Mouse (Mus musculus) limb, embryonic 15.5 days (tissue): ENCODE data around the gene 2010111I01Rik. TPM values are rescaled to one million over a fixed set of nuclear protein-coding genes. Genes with fewer than 3 reads are reported as not detected.
"Not testable (repeated sequence)": the region's sequence is repeated elsewhere in the genome, so short reads cannot be mapped to it uniquely, and the experiment has no call there.

Experiments used
- ATAC-seq: fragments of 200-750 bp; cut with Nextera tagmentation; 2 replicates; pipeline ENCODE4 v1.8.0; 2017; ENCODE audit warnings: low read depth, moderate TSS enrichment; ENCODE audit not compliant: insufficient number of reproducible peaks, low FRiP score, low TSS enrichment
- H3K27ac ChIP-seq: fragments of 300-500 bp; sonication (generic); 2 replicates; pipeline ENCODE4 v1.5.1; 2015; ENCODE audit warnings: moderate library complexity, mild to moderate bottlenecking, inconsistent platforms
- H3K27me3 ChIP-seq: fragments of 300-500 bp; sonication (generic); 2 replicates; pipeline ENCODE4 v1.6.1; 2015; ENCODE audit warnings: inconsistent platforms
- H3K36me3 ChIP-seq: fragments of 300-500 bp; sonication (generic); 2 replicates; pipeline ENCODE4 v1.6.1; 2015; ENCODE audit warnings: inconsistent platforms
- H3K4me1 ChIP-seq: fragments of 300-500 bp; sonication (generic); 2 replicates; pipeline ENCODE4 v1.6.1; 2015; ENCODE audit warnings: inconsistent platforms
- H3K4me2 ChIP-seq: fragments of 300-500 bp; sonication (generic); 2 replicates; pipeline ENCODE4 v1.6.1; 2015; ENCODE audit warnings: mild to moderate bottlenecking, inconsistent platforms
- H3K4me3 ChIP-seq: fragments of 300-500 bp; sonication (generic); 2 replicates; pipeline ENCODE4 v1.5.1; 2015; ENCODE audit warnings: mild to moderate bottlenecking, inconsistent platforms
- H3K9ac ChIP-seq: fragments of 300-500 bp; sonication (generic); 2 replicates; pipeline ENCODE4 v1.6.1; 2015; ENCODE audit warnings: inconsistent platforms
- H3K9me3 ChIP-seq: fragments of 300-500 bp; sonication (generic); 2 replicates; pipeline ENCODE4 v1.6.1; 2016; ENCODE audit warnings: inconsistent platforms
- WGBS: fragments of 180-500 bp; shearing (Covaris S2); methylation state at CpG from one replicate; pipeline ENCODE4 v1.1.7; 2015; 5-methylcytosine and 5-hydroxymethylcytosine counted together
- polyA plus RNA-seq: library from polyadenylated mRNA; unstranded; fragments of >200 nt; fragmentation: Nextera tagmentation; extraction: Ambion mirVana; gene quantifications from 2 replicates; pipeline ENCODE4 v1.2.1, GENCODE M21; 2015

2010111I01Rik gene
- polyA plus RNA-seq, 1 experiment from 2014 or later = 240 TPM

DNA sequence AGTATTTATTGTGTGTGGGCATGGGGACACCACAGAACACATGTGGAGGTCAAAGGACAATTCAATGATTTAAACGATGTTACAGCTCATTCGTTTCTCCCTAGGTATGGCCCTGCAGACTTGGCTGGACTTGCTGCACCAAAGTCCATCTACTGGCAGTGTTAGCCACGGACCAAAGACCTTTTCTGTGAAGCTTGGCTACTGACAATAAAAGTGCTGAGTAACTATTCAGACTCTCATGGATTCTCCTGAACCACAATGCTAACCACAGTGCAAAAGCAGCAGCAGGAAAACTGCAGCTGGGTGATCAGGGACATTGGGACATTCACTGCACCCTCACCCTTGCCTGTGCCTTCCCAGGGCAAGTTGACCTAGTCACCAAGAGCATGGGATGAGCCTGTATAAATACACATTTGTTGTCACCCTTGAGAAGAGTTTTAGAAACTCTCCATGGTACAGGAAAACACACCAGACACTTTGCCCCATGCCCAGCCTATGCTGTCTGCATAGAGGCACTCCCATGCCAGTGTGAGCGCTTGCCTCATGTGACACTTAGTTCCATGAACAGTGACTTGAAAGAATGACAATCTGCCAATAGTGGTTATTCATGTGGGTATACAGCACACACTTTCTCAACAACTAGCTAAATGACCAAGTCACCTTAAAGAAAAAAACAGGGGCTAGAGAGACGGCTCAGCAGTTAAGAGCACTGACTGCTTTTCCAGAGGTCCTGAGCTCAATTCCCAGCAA is 381.0 kb downstream of the 2010111I01Rik start:
- Histone ChIP-seq H3K36me3 (no peaks in the 10 kb centered on the region), H3K4me1 (no peaks in the 10 kb centered on the region; the same call in 1 of the 2 replicates), H3K27me3 (no peaks in the 10 kb centered on the region), H3K4me2 (no peak overlapping the region), H3K4me3 (no peak overlapping the region), H3K9me3 (no peaks in the 10 kb centered on the region), H3K9ac (no peak overlapping the region), H3K27ac (no peak overlapping the region)
- 80% methylated on average over 5 of the region's 5 CpGs for WGBS
- ATAC-seq = no peak

DNA sequence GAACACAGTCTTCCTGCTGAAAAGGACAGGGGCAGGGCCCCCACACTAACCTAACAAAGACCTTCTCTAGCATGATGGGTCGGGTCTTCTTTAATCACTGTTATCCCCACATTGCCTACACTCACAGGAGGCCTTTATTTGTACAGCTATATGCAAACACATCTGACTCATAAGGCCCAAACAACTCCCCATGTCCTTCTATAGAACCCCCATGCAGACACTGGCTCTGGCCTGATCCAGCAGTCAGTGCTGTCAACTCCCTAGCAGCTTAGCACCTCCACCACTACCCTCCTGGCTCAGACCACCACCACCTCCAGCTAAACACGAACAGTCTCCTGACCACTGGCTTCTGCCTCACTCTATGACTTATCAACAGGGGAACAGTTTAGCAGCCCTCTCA is 382.9 kb downstream of the 2010111I01Rik start:
- WGBS = 65% methylated on average over 2 of the region's 2 CpGs
- ATAC-seq = no peak
- Histone ChIP-seq H3K4me3 (no peak overlapping the region), H3K4me1 (peaks cover 4% of the 10 kb centered on the region; the same call in 1 of the 2 replicates), H3K9me3 (no peaks in the 10 kb centered on the region), H3K4me2 (no peak overlapping the region), H3K27ac (no peak overlapping the region), H3K36me3 (no peaks in the 10 kb centered on the region), H3K9ac (no peak overlapping the region), H3K27me3 (no peaks in the 10 kb centered on the region)

DNA sequence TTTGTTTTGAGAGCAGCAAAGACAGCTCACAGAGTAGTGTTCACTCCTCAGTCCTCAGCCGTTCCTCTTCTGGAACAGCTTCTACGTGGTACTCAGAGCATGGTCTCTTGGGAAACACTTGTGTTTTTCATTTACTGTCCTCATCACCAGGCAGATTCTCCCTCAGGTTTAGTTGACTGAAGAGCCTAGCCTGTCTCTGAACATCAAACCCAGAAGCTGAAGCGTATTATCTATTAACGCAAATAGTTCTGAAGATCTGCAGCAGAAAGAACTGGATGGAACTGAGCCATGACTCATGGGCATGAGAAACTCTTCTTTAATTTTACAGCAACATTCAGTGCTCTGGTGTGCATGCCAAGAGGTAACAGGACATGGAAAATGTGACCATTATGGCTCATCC is 385.4 kb downstream of the 2010111I01Rik start:
- Histone ChIP-seq H3K9ac (no peak overlapping the region), H3K36me3 (no peaks in the 10 kb centered on the region), H3K27me3 (no peaks in the 10 kb centered on the region), H3K4me2 (no peak overlapping the region), H3K9me3 (no peaks in the 10 kb centered on the region), H3K4me1 (peaks cover 4% of the 10 kb centered on the region; the same call in 1 of the 2 replicates), H3K27ac (no peak overlapping the region), H3K4me3 (no peak overlapping the region)
- ATAC-seq = no peak
- 76% methylated on average over 4 of the region's 4 CpGs for WGBS

DNA sequence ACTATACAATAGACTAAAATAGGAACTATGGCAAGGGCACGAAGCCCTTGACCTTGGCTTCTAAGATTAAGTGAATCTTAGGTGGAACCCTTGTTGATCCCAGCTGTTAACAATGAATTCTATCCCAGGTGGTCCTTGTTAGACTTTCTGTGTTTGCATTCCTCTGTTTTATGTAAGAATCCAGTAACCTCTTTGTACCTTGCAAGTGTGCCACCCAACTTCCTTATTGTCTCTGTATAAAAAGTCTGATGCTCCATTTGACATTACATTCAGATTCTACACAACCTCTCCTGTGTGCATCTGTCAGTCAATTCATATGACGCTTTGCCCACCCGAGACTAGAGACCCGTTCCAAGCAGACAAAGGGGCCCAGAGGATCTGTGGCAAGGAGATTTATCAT is 388.6 kb downstream of the 2010111I01Rik start:
- H3K4me2 ChIP-seq, H3K36me3 ChIP-seq, ATAC-seq, H3K27me3 ChIP-seq, H3K27ac ChIP-seq, H3K9me3 ChIP-seq, H3K4me1 ChIP-seq, H3K9ac ChIP-seq, H3K4me3 ChIP-seq: not testable (repeated sequence)
- 89% methylated on average over 4 of the region's 4 CpGs for WGBS

DNA sequence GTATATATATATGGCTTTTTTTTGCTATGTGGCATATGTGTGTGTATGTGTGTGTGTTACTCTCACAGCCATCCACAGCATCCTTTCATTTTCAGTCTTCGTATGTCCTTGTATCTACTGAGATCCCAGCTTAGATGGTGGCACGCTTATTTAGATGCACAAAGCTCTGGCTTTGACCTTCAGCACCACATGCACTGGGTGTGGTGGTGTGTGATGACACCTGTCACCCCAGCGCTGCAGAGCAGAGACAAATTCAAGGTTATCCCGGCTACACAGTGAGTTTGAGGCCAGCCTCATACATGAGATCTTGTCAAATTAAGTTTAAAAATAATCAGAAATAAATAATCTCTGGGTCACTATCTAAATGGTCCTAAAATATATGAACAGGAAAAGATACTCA is 391.4 kb downstream of the 2010111I01Rik start:
- Histone ChIP-seq H3K4me2 (no peak overlapping the region), H3K4me3 (no peak overlapping the region), H3K27ac (no peak overlapping the region), H3K9me3 (no peaks in the 10 kb centered on the region), H3K36me3 (no peaks in the 10 kb centered on the region), H3K9ac (no peak overlapping the region), H3K27me3 (no peaks in the 10 kb centered on the region), H3K4me1 (peaks cover 4% of the 10 kb centered on the region; the same call in 1 of the 2 replicates)
- ATAC-seq = no peak
- WGBS = 90% methylated on average over 4 of the region's 4 CpGs

DNA sequence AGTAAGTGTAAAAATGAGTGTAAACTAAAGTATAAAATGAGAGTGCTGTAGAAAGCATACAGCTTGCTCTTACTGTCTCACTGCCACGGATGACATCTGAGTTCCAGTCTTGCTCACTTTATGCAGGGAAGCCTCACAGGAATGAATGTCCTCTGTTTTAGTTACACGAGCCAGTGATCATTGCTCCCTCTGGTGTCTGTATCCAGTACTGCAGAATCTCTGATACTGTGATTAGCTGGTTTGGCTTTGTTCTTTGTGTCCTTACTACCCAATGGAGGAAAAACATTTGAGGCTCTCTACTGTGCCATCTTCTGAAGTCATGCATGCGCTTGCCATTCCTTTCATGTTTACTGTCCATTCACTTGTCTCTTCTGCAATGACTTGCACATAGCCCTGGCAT is 391.9 kb downstream of the 2010111I01Rik start:
- H3K4me1 ChIP-seq = no peaks in the 10 kb centered on the region
- H3K9ac ChIP-seq = no peak overlapping the region
- 36% methylated on average over 3 of the region's 3 CpGs for WGBS
- no peak overlapping the region for H3K27ac ChIP-seq
- H3K4me3 ChIP-seq = no peak overlapping the region
- ATAC-seq = no peak
- no peaks in the 10 kb centered on the region for H3K9me3 ChIP-seq
- H3K4me2 ChIP-seq = no peak overlapping the region
- no peaks in the 10 kb centered on the region for H3K36me3 ChIP-seq
- no peaks in the 10 kb centered on the region for H3K27me3 ChIP-seq

DNA sequence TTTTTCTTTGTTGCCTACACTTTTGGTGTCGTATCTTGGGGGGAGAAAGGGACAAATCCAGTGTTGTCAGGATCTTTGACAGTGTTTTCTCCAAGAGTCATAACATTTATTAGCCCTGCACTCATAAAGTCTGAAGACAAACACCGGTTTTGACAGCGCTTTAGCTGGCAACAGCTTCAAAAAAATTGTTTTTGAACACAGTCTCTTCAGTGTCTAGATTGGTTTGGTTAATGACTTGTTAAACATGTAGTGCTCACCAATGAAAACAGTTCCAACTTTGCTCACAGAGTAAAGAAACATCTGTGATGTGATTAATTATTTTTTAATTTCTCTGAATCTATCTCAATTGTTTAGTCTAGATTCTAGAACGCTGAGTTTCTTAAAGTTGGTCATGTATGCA is 394.7 kb downstream of the 2010111I01Rik start:
- ATAC-seq = no peak
- H3K4me1 ChIP-seq = peaks cover 9% of the 10 kb centered on the region; the same call in 1 of the 2 replicates
- whole genome bisulfite sequencing = 81% methylated on average over 4 of the region's 4 CpGs
- H3K27ac ChIP-seq = no peak overlapping the region
- H3K9me3 ChIP-seq = no peaks in the 10 kb centered on the region
- H3K27me3 ChIP-seq = no peaks in the 10 kb centered on the region
- H3K4me3 ChIP-seq = no peak overlapping the region
- no peak overlapping the region for H3K4me2 ChIP-seq
- H3K9ac ChIP-seq = no peak overlapping the region
- H3K36me3 ChIP-seq = no peaks in the 10 kb centered on the region

DNA sequence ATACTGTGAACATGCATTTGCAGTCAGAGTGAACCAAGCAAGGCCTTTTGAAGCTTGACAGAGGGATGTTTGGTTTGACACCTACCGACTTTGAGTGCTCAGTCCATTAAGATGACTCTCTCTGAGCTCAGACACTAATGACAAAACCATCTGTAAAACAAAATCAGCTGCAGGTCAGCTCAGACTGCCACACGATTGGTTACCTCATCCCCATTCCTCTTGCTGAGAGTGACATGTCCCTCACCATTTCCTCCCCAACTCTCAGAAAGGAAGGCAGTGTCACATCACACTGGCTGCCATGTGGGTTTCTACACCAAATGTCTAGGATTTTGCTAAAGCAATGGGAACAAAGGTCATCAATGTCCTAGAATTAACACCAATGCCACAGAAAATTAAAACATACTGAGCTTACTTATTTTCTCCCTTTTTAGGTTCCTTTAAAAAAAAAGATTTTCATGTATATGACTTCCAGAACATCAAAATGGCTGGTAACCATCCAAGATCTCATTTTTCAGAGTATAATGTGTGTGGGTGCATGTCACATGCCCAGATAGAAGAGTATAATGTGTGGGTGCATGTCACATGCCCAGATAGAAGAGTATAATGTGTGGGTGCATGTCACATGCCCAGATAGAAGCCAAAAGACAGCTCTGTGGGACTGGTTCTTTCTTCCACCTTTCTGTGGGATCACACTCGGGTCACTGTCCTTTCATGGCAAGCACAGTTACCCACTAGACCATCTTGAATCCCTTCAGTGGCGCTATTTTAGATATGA is 395.6 kb downstream of the 2010111I01Rik start:
- no peaks in the 10 kb centered on the region for H3K36me3 ChIP-seq
- H3K9ac ChIP-seq = no peak overlapping the region
- no peak overlapping the region for H3K27ac ChIP-seq
- no peak overlapping the region for H3K4me3 ChIP-seq
- H3K4me1 ChIP-seq = peaks cover 9% of the 10 kb centered on the region; the same call in 1 of the 2 replicates
- 62% methylated on average over 4 of the region's 4 CpGs for WGBS
- no peaks in the 10 kb centered on the region for H3K9me3 ChIP-seq
- H3K27me3 ChIP-seq = no peaks in the 10 kb centered on the region
- no peak for ATAC-seq
- H3K4me2 ChIP-seq = no peak overlapping the region

DNA sequence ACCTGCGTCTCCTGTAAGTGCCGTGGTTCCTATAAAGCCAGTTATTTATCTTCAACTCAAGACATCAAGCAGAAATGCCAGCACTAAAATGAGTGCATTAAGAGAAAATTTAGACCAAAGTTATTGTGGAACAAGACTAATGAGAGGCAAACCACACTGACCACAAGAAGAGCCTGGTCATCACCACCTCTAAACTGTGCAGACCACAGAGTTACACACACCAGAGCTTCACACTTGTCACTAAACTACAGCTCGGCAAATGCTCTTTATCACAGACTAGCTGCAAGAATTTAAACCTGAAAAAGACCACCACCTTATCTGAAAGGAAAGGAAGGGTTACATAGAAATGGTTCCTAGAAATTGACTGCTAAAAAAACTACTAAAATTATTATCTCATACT is 397.1 kb downstream of the 2010111I01Rik start:
- Histone ChIP-seq H3K27ac (no peak overlapping the region), H3K4me2 (no peak overlapping the region), H3K4me1 (peaks cover 9% of the 10 kb centered on the region; the same call in 1 of the 2 replicates), H3K4me3 (no peak overlapping the region), H3K9me3 (no peaks in the 10 kb centered on the region), H3K36me3 (no peaks in the 10 kb centered on the region), H3K9ac (no peak overlapping the region), H3K27me3 (no peaks in the 10 kb centered on the region)
- ATAC-seq = no peak
- 82% methylated on average over 3 of the region's 3 CpGs for WGBS

DNA sequence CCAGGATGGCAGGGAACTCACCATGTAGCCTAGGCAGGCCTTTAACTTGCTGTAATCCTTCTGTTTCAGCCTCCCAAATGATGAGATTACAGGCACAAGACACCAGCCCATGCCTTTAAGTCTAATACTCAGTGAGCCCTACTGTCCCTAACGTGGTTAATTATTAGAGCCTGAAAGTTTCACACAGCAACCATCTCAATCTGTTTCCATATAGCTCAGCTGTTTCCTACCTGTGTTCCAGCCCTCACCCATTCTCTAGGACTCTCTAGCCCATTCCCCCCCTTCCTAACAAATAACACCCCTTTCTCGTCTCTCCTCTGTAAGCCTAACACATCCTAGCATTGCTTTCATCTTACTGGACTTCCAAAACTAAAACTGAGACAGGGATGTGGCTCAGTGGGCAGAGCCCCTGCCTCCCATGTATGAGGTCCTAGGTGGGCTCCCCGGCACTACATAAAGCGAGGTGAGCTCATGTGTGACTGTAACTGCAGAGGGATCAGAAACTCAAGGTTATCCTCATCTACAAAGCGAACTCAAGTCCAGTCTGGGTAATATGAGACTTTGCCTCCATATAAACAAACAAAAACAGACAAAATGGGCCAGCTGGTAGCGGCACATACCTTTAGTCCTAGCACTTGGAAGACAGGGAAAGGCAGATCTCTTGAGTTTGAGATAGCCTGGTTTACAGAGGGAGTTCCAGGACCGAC is 408.9 kb downstream of the 2010111I01Rik start:
- Histone ChIP-seq H3K9ac (no peak overlapping the region), H3K4me2 (no peak overlapping the region), H3K27me3 (no peaks in the 10 kb centered on the region), H3K36me3 (no peaks in the 10 kb centered on the region), H3K4me1 (no peaks in the 10 kb centered on the region), H3K27ac (peak overlapping the region; percentile 34), H3K4me3 (no peak overlapping the region), H3K9me3 (no peaks in the 10 kb centered on the region)
- 75% methylated on average over 7 of the region's 7 CpGs for WGBS
- ATAC-seq = no peak
